ENCODE assay signal across 9 mouse cellular contexts in genomic region chr17:31295215-31295891, GRCm38 (mm10). TPM values are rescaled to one million over a fixed set of nuclear protein-coding genes. Genes with fewer than 3 reads are reported as not detected.
DNase-seq lines count a peak whose midpoint lies in the region; ATAC-seq and TF ChIP-seq lines count a peak whose summit lies in the region.
"Had no signal": no experiment of that assay in that cellular context is flagged by ENCODE, and none has a peak within 500 bp of the region (broad histone marks: within the 10 kb centered on the region; RNA-seq: fewer than 3 reads in every experiment).

No protein-coding gene starts in this region.

- peak overlapping the region; percentile 68 for H3K9ac ChIP-seq in liver, embryonic 12.5 days
- H3K9ac ChIP-seq in midbrain, postnatal 0 days (replicated peaks; ENCODE audit: low read length, poor library complexity, severe bottlenecking) = peak overlapping the region; percentile 48

- H3K36me3 ChIP-seq in liver, embryonic 12.5 days = no peaks in the 10 kb centered on the region
- no peaks in the 10 kb centered on the region for H3K36me3 ChIP-seq in midbrain, postnatal 0 days (ENCODE audit: insufficient read depth, low read length)

- intact Hi-C loops in left cerebral cortex, postnatal 4 days (cut with DNase I) = no loop called here

- peak; percentile 66 for ATAC-seq in liver, embryonic 12.5 days
- ATAC-seq in midbrain, postnatal 0 days (ENCODE audit: low FRiP score) = peak; percentile 35

- peak; percentile 40 for DNase-seq in left cerebral cortex, postnatal 4 days
- no peak for DNase-seq in left cerebral cortex, adult 11 months (ENCODE audit: low spot score)
- DNase-seq in embryo, embryonic 10 days (ENCODE audit: low spot score) = peak; percentile 55
- peak; percentile 46 for DNase-seq in heart, postnatal 4 days
- DNase-seq in midbrain, postnatal 0 days (ENCODE audit: low spot score) = peak; percentile 63
- DNase-seq in testis, postnatal 14 days (ENCODE audit: low spot score) = peak; percentile 72
- no peak for DNase-seq in urinary bladder, adult 2 months (ENCODE audit: low spot score)

- H3K27me3 ChIP-seq in liver, embryonic 12.5 days (replicated peaks) = peaks cover 17% of the 10 kb centered on the region
- H3K27me3 ChIP-seq in midbrain, postnatal 0 days (ENCODE audit: insufficient read depth, low read length) = no peaks in the 10 kb centered on the region

- 10% methylated on average over 25 of the region's 25 CpGs for WGBS in liver, embryonic 12.5 days (ENCODE audit: insufficient replicate concordance)
- 20% methylated on average over 25 of the region's 25 CpGs for WGBS in midbrain, postnatal 0 days

- no peaks in the 10 kb centered on the region for H3K9me3 ChIP-seq in liver, embryonic 12.5 days (replicated peaks)
- no peaks in the 10 kb centered on the region for H3K9me3 ChIP-seq in midbrain, postnatal 0 days (ENCODE audit: low read length)

- TF ChIP-seq CTCF in midbrain, postnatal 0 days (IDR thresholded peaks at IDR 0.05) = peak; percentile 65

- peak overlapping the region; percentile 99 for H3K4me2 ChIP-seq in liver, embryonic 12.5 days
- H3K4me2 ChIP-seq in midbrain, postnatal 0 days (ENCODE audit: low read depth, low read length, poor library complexity, severe bottlenecking) = peak overlapping the region; percentile 64

- H3K4me1 ChIP-seq in liver, embryonic 12.5 days = peaks cover 45% of the 10 kb centered on the region
- peaks cover 13% of the 10 kb centered on the region for H3K4me1 ChIP-seq in midbrain, postnatal 0 days (ENCODE audit: insufficient read depth, low read length)

- peak overlapping the region; percentile 60 for H3K27ac ChIP-seq in liver, embryonic 12.5 days
- H3K27ac ChIP-seq in midbrain, postnatal 0 days (ENCODE audit: low read depth, low read length) = peak overlapping the region; percentile 67; the same call in 1 of the 2 replicates

- H3K4me3 ChIP-seq in liver, embryonic 12.5 days = peak overlapping the region; percentile 72
- peak overlapping the region; percentile 50 for H3K4me3 ChIP-seq in midbrain, postnatal 0 days (ENCODE audit: low read depth, low read length)
- H3K4me3 ChIP-seq: myocyte had no signal

RNA-seq across cellular contexts. Expression of gene Slc37a1, which starts 8.8 kb away (rescaled TPM):
- 10 to 100 TPM; 18.4 to 19.4 TPM for total RNA-seq in left cerebral cortex, postnatal 4 days (2021)
- 10 to 100 TPM; 10.8 to 11.6 TPM for total RNA-seq in heart, postnatal 4 days (2021)
- 4.4 and 5.4 TPM in 2 replicates for polyA plus RNA-seq in liver, embryonic 12.5 days (2016; fragmentation: Nextera tagmentation; extraction: Ambion mirVana)
- 11.0 and 12.7 TPM in 2 replicates for total RNA-seq in midbrain, postnatal 0 days (2014; rRNA removed)
- polyA plus RNA-seq in midbrain, postnatal 0 days (2015; fragmentation: Nextera tagmentation; extraction: Ambion mirVana) = 6.9 and 7.6 TPM in 2 replicates
- polyA plus RNA-seq in urinary bladder, adult 2 months (2012; rRNA removed) = 10.6 and 11.7 TPM in 2 replicates

RNA-seq across cellular contexts. Expression of gene Rsph1, which starts 18.2 kb away (rescaled TPM):
- 10 to 100 TPM; 11.9 to 12.6 TPM for total RNA-seq in left cerebral cortex, postnatal 4 days (2021)
- 1 to 10 TPM; 1.7 to 2.4 TPM for total RNA-seq in heart, postnatal 4 days (2021)
- polyA plus RNA-seq in liver, embryonic 12.5 days (2016; fragmentation: Nextera tagmentation; extraction: Ambion mirVana) = 0.25 and 0.32 TPM in 2 replicates
- total RNA-seq in midbrain, postnatal 0 days (2014; rRNA removed) = 2.8 and 3.5 TPM in 2 replicates
- 6.0 and 8.5 TPM in 2 replicates for polyA plus RNA-seq in midbrain, postnatal 0 days (2015; fragmentation: Nextera tagmentation; extraction: Ambion mirVana)
- polyA plus RNA-seq in urinary bladder, adult 2 months (2012; rRNA removed) = 1.2 and 2.2 TPM in 2 replicates

Comparison
In these comparisons a context has a peak if more than half of its experiments do, and no peak if none do; other contexts are left out.
1. DNase-seq: peak in left cerebral cortex, postnatal 4 days (single experiment), embryo, embryonic 10 days (single experiment), heart, postnatal 4 days (single experiment), midbrain, postnatal 0 days (single experiment) and testis, postnatal 14 days (single experiment); none in left cerebral cortex, adult 11 months (single experiment) and urinary bladder, adult 2 months (single experiment).